Mouse (Mus musculus) bone marrow macrophage, adult 2 months (primary cell): ENCODE data around the gene Cdk14. TPM values are rescaled to one million over a fixed set of nuclear protein-coding genes. Genes with fewer than 3 reads are reported as not detected.

Source experiments
- H3K27ac ChIP-seq: 2 replicates; pipeline ENCODE4 v1.5.1; 2012; ENCODE audit warnings: low read depth, low read length; ENCODE audit not compliant: insufficient read depth
- H3K4me1 ChIP-seq: 2 replicates; pipeline ENCODE4 v1.6.1; 2012; ENCODE audit warnings: low read length; ENCODE audit not compliant: control insufficient read depth, insufficient read depth
- H3K4me3 ChIP-seq: 2 replicates; pipeline ENCODE4 v1.5.1; 2012; ENCODE audit warnings: mild to moderate bottlenecking, low read length, moderate library complexity; ENCODE audit not compliant: insufficient read depth
- CTCF ChIP-seq: IDR thresholded peaks from 2 replicates; pipeline ENCODE4 v1.5.1; 2012; ENCODE audit warnings: low read depth, mild to moderate bottlenecking, low read length, moderate library complexity
- POLR2A ChIP-seq: IDR thresholded peaks from 2 replicates; pipeline ENCODE4 v1.6.1; 2012; ENCODE audit warnings: mild to moderate bottlenecking, low read depth, low read length, borderline replicate concordance
- polyA plus RNA-seq: library from polyadenylated mRNA; stranded (reverse); fragments of >200 nt; gene quantifications from 2 replicates; pipeline ENCODE4 v1.2.4, GENCODE M21; 2012; ENCODE audit not compliant: missing spikeins, insufficient read depth, insufficient read length

The Cdk14 gene
- polyA plus RNA-seq, 1 experiment: 43.6 TPM

DNA sequence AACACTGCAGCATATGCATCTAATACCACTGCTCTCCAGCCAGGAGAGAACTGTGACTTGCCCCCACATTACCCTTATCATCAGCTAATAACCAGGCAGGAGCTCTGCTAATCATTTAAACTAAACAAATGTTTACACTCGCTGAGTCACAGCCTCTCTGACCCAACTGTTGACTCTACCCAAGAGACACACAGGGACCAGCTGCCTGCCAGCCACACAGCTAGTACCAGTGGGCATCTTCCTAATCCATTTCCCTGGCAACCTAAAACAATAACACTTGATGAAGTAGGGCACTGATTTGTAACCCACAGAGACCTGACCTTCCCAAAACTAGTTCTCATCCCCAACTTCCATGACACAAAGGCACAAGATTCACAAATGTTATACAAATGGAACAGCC lies 119.8 kb downstream of the Cdk14 start:
- TF ChIP-seq POLR2A (no peak), CTCF (no peak)
- Histone ChIP-seq H3K4me1 (peaks cover 11% of the 10 kb centered on the region), H3K27ac (no peak overlapping the region), H3K4me3 (no peak overlapping the region)

DNA sequence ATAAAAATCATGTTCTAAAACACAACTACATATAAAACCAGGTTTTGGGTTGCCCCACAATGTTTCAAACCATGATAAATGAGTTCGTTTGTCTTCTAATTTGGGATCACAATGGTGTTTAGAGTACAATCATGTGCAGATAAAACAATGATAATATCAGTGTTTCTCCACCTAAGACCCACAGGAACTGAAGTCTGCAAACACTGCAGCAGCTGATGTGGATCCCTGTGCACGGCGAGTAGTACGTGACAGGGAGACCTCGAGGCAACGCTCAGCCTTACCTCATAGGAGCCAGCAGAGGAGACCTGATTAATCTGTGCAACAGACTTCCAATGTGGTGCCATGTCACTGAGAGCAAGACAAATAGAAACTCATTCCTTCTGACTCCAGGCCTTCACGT lies 122.9 kb downstream of the Cdk14 start:
- H3K4me1 ChIP-seq: peaks cover 14% of the 10 kb centered on the region
- no peak for TF ChIP-seq CTCF
- no peak for TF ChIP-seq POLR2A

DNA sequence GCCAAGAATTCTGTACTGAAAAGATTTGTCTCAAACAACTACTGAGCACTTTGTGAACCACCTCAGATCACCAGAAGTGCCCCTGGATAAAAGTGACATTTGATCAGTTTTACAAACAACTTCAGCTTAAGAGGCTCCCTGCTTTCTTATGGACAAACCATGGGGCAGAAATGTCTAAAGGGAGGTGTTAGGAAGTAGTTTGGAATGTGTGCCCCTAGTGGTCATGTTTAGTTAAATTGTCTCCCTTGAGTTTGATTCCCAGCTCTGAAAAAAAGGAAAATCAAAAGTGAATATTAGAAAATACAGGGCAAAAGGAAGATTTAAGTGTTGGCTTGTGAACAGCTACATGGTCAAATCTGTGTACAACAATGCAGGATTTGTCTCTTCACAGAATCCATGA lies 123.3 kb downstream of the Cdk14 start:
- Histone ChIP-seq H3K4me3 (no peak overlapping the region), H3K27ac (no peak overlapping the region), H3K4me1 (peaks cover 10% of the 10 kb centered on the region)
- TF ChIP-seq CTCF: no peak
- TF ChIP-seq POLR2A: no peak

More for the DNA sequence above, 122.9 kb downstream of the Cdk14 start:
- Histone ChIP-seq H3K27ac (no peak overlapping the region), H3K4me3 (no peak overlapping the region)

DNA sequence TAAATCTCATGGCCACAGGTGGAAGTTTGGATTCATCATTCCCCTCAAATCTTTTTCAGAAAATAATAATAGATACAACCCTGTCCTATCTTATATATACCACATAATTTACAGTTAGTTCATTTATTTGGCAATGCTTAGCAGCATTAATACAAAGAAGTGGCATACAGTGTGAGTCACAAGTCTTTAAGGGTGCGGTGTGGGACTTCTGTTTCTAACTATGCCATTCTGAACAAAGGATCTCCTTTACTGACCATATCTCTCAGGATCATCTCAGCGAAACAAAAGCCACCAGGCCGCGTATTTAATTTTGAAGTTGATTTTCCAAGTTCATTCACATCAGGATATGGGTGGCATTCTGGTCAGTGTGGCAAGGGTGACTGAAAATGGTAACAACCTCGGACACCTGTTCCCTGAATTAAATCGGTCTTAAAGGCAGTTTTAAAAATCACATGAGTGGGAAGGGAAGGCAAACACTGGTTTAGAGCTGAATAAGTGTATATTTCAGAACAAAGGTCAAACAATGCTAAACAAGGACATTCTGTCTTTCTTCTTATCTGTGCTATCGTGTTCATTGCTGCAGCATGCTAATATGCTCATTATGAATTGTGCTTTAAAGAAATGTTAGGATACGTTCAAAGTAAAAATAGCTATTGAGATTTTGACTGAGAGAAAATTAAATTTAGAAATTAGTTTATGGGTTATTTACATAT lies 127.1 kb downstream of the Cdk14 start:
- TF ChIP-seq CTCF: no peak
- no peak for TF ChIP-seq POLR2A
- peaks cover 3% of the 10 kb centered on the region for H3K4me1 ChIP-seq
- no peak overlapping the region for H3K4me3 ChIP-seq
- no peak overlapping the region for H3K27ac ChIP-seq

DNA sequence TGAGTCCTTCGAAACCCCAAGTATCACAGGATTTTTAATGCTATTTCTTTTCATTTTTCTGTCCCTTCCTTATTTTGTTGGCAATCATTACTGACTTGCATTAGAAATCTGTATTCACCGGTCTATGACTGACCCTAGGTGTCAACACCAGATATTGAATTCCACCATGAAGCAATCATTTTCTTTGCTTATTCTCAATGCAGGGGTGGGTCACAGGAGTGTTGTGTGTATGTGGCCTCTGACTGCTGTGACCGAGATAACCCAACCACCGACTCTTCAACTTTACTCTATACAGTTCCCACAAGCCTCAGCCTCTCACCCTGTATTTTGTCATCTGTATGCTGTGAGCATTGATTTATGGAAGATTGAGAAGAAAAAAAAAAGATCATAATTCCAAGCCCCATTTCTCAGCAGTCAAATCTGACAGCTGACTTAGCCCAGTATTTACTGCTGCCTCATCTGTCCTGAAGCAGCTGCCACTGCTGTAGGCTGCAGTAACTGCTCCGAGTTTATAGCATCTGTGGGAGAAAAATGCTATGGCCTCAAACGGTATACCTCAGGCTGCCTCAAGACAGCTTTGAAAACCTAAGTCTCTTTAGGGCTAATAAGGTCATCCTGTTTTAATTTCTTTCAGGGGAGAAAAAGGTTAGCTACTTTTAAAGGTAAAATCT lies 128.7 kb downstream of the Cdk14 start:
- TF ChIP-seq POLR2A (no peak), CTCF (no peak)
- no peak overlapping the region for H3K27ac ChIP-seq
- H3K4me1 ChIP-seq: peaks cover 3% of the 10 kb centered on the region
- H3K4me3 ChIP-seq: no peak overlapping the region

DNA sequence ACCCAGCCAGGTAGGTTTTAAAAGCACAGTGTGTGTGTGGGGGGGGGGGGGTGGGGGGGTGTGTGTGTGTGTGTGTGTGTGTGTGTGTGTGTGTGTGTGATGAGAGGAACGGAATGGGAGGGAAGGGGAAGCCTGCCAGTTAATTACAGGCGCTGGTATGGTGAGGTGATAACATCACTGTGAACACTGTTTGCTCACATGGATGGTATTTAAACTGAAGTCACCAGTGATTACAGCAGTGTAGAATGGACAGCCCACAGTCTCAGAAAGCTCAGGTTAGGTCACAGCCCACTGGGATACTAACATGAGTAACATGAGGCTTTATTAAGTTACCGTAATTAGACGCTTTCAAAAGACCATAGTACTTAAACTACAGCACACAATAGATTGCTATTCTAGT lies 129.4 kb downstream of the Cdk14 start:
- no peak for TF ChIP-seq CTCF
- TF ChIP-seq POLR2A: no peak
- no peak overlapping the region for H3K27ac ChIP-seq
- peaks cover 8% of the 10 kb centered on the region for H3K4me1 ChIP-seq
- no peak overlapping the region for H3K4me3 ChIP-seq

DNA sequence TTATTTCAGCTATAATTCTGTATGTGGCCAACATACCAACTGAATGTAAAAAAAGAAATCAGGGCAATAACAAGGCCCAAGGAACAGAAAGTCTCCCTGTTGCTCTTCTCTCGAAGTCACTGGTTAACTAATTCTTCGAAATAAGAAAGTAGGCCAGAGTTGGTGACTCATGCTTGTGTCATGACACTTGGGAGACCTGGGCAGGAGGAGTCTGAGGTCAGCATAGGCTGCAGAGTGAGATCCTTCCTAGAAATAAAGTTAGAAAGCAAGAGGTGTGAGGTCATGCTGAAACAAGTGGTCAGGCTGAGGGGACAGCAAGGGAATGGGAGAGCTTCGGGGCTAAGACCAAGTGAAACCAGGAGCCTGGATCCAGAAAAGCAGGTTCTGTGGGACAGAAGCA lies 134.2 kb downstream of the Cdk14 start:
- Histone ChIP-seq H3K4me1 (peaks cover 8% of the 10 kb centered on the region), H3K27ac (no peak overlapping the region), H3K4me3 (no peak overlapping the region)
- no peak for TF ChIP-seq CTCF
- no peak for TF ChIP-seq POLR2A

DNA sequence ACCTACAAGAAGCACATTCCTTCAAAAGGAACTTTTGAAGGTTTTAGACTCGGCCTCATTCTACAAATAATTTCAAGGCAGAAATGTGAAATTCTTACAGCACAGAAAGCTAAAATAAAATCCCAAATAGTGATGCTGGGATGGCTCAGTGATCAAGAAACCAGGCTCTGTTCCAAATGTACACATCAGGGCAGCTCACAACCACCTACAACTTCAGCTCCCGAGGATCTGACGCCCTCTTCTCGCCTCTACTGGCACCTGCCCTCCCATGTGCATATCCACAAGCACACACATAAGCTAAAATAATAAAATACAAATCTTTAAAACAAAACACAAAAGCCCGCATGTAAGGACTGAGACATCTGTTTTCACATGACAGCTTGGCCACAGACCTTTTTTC lies 135.6 kb downstream of the Cdk14 start:
- no peak overlapping the region for H3K4me3 ChIP-seq
- peaks cover 8% of the 10 kb centered on the region for H3K4me1 ChIP-seq
- TF ChIP-seq POLR2A: no peak
- no peak for TF ChIP-seq CTCF
- H3K27ac ChIP-seq: no peak overlapping the region

DNA sequence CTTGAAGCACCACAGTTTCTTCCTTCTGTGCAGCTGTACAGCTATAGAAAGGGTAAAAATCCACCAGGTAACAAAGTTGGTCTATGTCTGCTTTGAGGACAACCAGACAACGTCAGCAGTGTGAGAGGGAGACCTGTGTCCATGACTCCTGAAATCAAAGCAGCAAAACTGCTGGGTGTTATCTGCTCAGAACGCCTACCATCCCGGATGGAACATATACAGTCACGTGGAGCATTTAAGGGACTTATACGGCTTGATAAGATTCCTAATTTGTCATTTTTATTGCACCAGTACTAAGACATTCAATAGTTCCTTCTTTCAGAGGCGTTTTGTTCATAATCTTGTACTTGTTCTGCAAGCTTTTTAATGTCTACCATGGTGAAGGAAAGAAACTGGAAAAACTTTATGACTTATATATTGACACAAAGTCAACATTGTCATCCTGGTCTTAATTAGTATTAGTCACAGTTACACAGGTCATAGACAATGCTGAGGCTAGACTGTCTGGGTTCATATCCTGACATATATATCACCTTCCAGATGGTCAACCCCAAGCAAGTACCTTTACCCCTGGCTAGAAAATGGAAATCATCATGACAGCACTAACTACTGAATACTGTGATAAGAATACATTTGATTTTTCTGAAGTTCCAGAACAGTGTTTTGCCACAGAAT lies 136.2 kb downstream of the Cdk14 start:
- Histone ChIP-seq H3K4me1 (peaks cover 8% of the 10 kb centered on the region), H3K4me3 (no peak overlapping the region), H3K27ac (no peak overlapping the region)
- no peak for TF ChIP-seq CTCF
- TF ChIP-seq POLR2A: no peak

DNA sequence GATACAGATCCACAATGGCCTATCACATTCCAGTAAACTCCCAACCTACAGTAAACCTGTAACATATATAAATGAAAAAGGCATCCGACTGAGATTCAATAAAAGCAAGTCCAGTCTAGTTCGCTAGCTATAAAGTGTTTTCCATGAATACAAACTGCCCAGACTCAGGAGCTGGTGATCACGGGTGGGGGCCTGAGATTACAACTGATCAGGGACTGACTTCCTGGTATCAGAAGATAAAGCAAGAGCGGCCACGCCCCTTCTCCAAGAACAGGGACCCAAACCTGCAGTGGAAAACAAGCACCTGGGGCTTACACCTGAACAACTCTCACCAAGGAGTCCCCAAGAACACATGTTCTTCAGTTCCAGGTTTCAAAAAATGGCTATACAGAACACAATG lies 137.7 kb downstream of the Cdk14 start:
- H3K4me1 ChIP-seq: peaks cover 8% of the 10 kb centered on the region
- TF ChIP-seq CTCF (no peak), POLR2A (no peak)
- no peak overlapping the region for H3K4me3 ChIP-seq
- no peak overlapping the region for H3K27ac ChIP-seq

DNA sequence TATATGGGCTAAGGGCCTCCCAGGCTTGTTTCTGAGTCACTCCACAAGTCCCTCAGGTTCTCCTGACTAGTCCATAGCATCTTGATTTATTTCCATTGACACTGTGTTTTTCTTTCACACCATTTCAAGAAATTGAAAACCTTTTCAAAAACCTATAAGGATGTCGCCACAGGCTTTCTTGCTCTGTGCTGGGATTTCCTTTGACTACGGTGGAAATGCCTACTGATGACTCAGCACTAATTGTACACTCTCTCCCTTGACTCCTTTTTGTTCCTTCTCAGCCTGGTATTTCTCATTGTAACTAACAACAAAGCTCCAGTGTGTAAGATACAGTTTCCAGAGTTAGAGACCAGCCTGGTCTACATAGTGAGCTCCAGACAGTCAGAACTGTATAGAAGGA lies 144.8 kb downstream of the Cdk14 start:
- Histone ChIP-seq H3K4me1 (peaks cover 22% of the 10 kb centered on the region), H3K27ac (no peak overlapping the region), H3K4me3 (no peak overlapping the region)
- TF ChIP-seq POLR2A (no peak), CTCF (no peak)
